ENCODE assay signal across 7 mouse cellular contexts in genomic region chr6:17170782-17171272, GRCm38 (mm10).
DNase-seq lines count a peak whose midpoint lies in the region; ATAC-seq lines count a peak whose summit lies in the region.

No protein-coding gene starts in this region.

- H3K36me3 ChIP-seq in intestine, embryonic 16.5 days (ENCODE audit: control insufficient read depth, insufficient read depth, low read length) = no peaks in the 10 kb centered on the region
- H3K36me3 ChIP-seq in neural tube, embryonic 15.5 days = no peaks in the 10 kb centered on the region

- no peaks in the 10 kb centered on the region for H3K27me3 ChIP-seq in intestine, embryonic 16.5 days (replicated peaks; ENCODE audit: control insufficient read depth, insufficient read depth, low read length)
- H3K27me3 ChIP-seq in neural tube, embryonic 15.5 days (replicated peaks) = no peaks in the 10 kb centered on the region

- no peaks in the 10 kb centered on the region for H3K9me3 ChIP-seq in intestine, embryonic 16.5 days (ENCODE audit: control insufficient read depth, low read length)
- H3K9me3 ChIP-seq in neural tube, embryonic 15.5 days (replicated peaks) = no peaks in the 10 kb centered on the region

- intact Hi-C loops in gastrocnemius, postnatal 14 days (cut with DNase I; ENCODE audit: low total_unique reads) = no loop called here

- H3K9ac ChIP-seq in intestine, embryonic 16.5 days (ENCODE audit: low read depth, low read length) = 0 out of 2 replicates have a peak overlapping the region, but pooled peaks have one; percentile 30
- H3K9ac ChIP-seq in neural tube, embryonic 15.5 days (replicated peaks) = 0 out of 2 replicates have a peak overlapping the region, but pooled peaks have one; percentile 30

- peak; percentile 36 for ATAC-seq in intestine, embryonic 16.5 days
- ATAC-seq in neural tube, embryonic 15.5 days (ENCODE audit: low FRiP score) = 0 out of 2 replicates have a peak, but pooled peaks have one; percentile 7

- peak overlapping the region; percentile 33 for H3K4me2 ChIP-seq in intestine, embryonic 16.5 days (ENCODE audit: low read depth, low read length)
- H3K4me2 ChIP-seq in neural tube, embryonic 15.5 days = peak overlapping the region; percentile 38

- WGBS in intestine, embryonic 16.5 days = 43% methylated on average over 7 of the region's 7 CpGs
- WGBS in neural tube, embryonic 15.5 days = 41% methylated on average over 7 of the region's 7 CpGs

- peaks cover 9% of the 10 kb centered on the region for H3K4me1 ChIP-seq in intestine, embryonic 16.5 days (ENCODE audit: control insufficient read depth, insufficient read depth, low read length)
- H3K4me1 ChIP-seq in neural tube, embryonic 15.5 days = peaks cover 15% of the 10 kb centered on the region

- no peak overlapping the region for H3K4me3 ChIP-seq in intestine, embryonic 16.5 days (ENCODE audit: low read length)
- peak overlapping the region; percentile 6; the same call in 1 of the 2 replicates for H3K4me3 ChIP-seq in neural tube, embryonic 15.5 days (replicated peaks)

- H3K27ac ChIP-seq in intestine, embryonic 16.5 days (ENCODE audit: low read length) = peak overlapping the region; percentile 76
- H3K27ac ChIP-seq in neural tube, embryonic 15.5 days (replicated peaks) = peak overlapping the region; percentile 66

- peak; percentile 26 for DNase-seq in ovary, adult 18-20 months (ENCODE audit: low spot score)
- DNase-seq in ovary, postnatal 10 days (ENCODE audit: low spot score) = no peak
- DNase-seq in gastrocnemius, postnatal 14 days = peak; percentile 64
- no peak for DNase-seq in cerebellum, adult 11-12 months
- DNase-seq in c-Kit-positive CD71-positive TER-119-positive erythroid progenitor cells, embryonic 14.5 days (ENCODE audit: low spot score) = no peak

Comparison
In these comparisons a context has a peak if more than half of its experiments do, and no peak if none do; other contexts are left out.
1. DNase-seq: peak in ovary, adult 18-20 months (single experiment) and gastrocnemius, postnatal 14 days (single experiment); none in ovary, postnatal 10 days (single experiment), cerebellum, adult 11-12 months (single experiment) and c-Kit-positive CD71-positive TER-119-positive erythroid progenitor cells, embryonic 14.5 days (single experiment).